Mouse (Mus musculus): ENCODE measurements around the gene Prdx3. TPM values are rescaled to one million over a fixed set of nuclear protein-coding genes. Genes with fewer than 3 reads are reported as not detected.

Prdx3 gene
- polyA plus RNA-seq, 1 experiment = 40.2 TPM

DNA sequence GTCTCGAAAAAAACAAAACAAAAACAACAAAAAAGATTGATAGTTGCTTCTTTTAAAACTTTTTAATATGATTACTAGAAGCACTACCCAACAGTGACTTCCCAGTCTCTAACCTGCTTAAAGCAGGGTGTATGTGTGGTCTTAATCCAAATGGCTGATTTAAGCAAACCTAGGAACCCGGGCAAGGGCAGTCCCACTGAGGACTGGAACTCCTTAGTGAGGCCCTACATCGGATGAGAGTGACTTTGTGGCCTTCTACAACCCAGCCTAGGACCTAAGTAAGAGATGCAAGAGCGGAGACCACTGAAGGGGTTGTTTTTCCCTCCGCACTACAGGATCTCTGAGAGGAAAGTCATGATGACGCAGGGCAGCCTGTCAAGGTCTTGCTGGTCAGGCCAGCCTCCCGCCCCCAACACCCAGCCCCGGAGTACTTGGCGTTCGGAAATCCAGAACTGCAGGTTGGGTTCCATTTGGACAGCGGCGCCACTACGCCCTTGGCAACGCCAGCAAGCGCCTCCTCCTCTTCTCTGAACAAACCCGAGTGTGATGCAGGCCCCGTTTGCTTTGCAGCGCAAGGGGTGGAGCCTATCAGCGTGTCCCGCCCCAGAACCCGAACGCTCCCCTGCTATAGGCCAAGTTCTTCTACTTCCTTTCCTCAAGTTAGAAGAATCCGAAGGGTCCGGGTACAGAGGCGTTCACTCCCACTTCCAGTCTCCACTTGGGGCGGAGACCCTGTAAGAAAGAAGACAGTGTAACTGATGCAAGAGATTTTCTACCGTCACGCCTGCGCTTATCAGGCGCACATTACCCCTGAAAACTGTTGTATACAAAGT, 13.3 kb downstream of the Prdx3 start, which contains the start of gene Sfxn4:
Gene Sfxn4 (minus strand): TSS at position 612 of the 833 bp plus-strand sequence.
- H3K27me3 ChIP-seq (ENCODE audit: control insufficient read depth, insufficient read depth, low read length) = no peaks in the 10 kb centered on the region
- H3K4me1 ChIP-seq (ENCODE audit: control insufficient read depth, insufficient read depth, insufficient read length, low read length) = no peaks in the 10 kb centered on the region
- H3K36me3 ChIP-seq (ENCODE audit: control insufficient read depth, insufficient read depth, low read length) = peaks cover 9% of the 10 kb centered on the region
- peak within 1 kb of the TSS; percentile 75 for H3K4me3 ChIP-seq (ENCODE audit: low read depth, low read length)
- H3K27ac ChIP-seq (ENCODE audit: insufficient read depth, low read depth, low read length) = 0 out of 2 replicates have a peak within 1 kb of the TSS, but pooled peaks have one; percentile 14
- TF ChIP-seq CTCF (IDR thresholded peaks at IDR 0.05; ENCODE audit: extremely low read depth, insufficient read length, insufficient replicate concordance, low read depth, low read length) (no peak), POLR2A (IDR thresholded peaks at IDR 0.05; ENCODE audit: low read depth, low read length) (peak; percentile 30; the same call in 1 of the 2 replicates)
- WGBS = 5% methylated on average over 30 of the region's 30 CpGs

- Histone ChIP-seq H3K4me3 (ENCODE audit: low read depth, low read length) (no peak overlapping the region), H3K36me3 (ENCODE audit: control insufficient read depth, insufficient read depth, low read length) (no peaks in the 10 kb centered on the region), H3K4me1 (ENCODE audit: control insufficient read depth, insufficient read depth, insufficient read length, low read length) (no peaks in the 10 kb centered on the region), H3K27me3 (ENCODE audit: control insufficient read depth, insufficient read depth, low read length) (no peaks in the 10 kb centered on the region), H3K27ac (ENCODE audit: insufficient read depth, low read depth, low read length) (no peak overlapping the region)
- TF ChIP-seq POLR2A (IDR thresholded peaks at IDR 0.05; ENCODE audit: low read depth, low read length) (no peak), CTCF (IDR thresholded peaks at IDR 0.05; ENCODE audit: extremely low read depth, insufficient read length, insufficient replicate concordance, low read depth, low read length) (no peak)
Measured at GRCm38 (mm10) chr19:60845731-60846130, 28.6 kb downstream of the Prdx3 start.

- Histone ChIP-seq H3K4me3 (ENCODE audit: low read depth, low read length) (no peak overlapping the region), H3K4me1 (ENCODE audit: control insufficient read depth, insufficient read depth, insufficient read length, low read length) (no peaks in the 10 kb centered on the region), H3K27ac (ENCODE audit: insufficient read depth, low read depth, low read length) (no peak overlapping the region), H3K36me3 (ENCODE audit: control insufficient read depth, insufficient read depth, low read length) (peaks cover 5% of the 10 kb centered on the region), H3K27me3 (ENCODE audit: control insufficient read depth, insufficient read depth, low read length) (no peaks in the 10 kb centered on the region)
- TF ChIP-seq CTCF (IDR thresholded peaks at IDR 0.05; ENCODE audit: extremely low read depth, insufficient read length, insufficient replicate concordance, low read depth, low read length) = no peak
- no peak for TF ChIP-seq POLR2A (IDR thresholded peaks at IDR 0.05; ENCODE audit: low read depth, low read length)
Measured at GRCm38 (mm10) chr19:60843324-60843723, 31.0 kb downstream of the Prdx3 start.

GRCm38 (mm10) chr19:60837747-60838146, 36.6 kb downstream of the Prdx3 start:
- Histone ChIP-seq H3K4me3 (ENCODE audit: low read depth, low read length) (no peak overlapping the region), H3K36me3 (ENCODE audit: control insufficient read depth, insufficient read depth, low read length) (peaks cover 30% of the 10 kb centered on the region), H3K27me3 (ENCODE audit: control insufficient read depth, insufficient read depth, low read length) (no peaks in the 10 kb centered on the region), H3K27ac (ENCODE audit: insufficient read depth, low read depth, low read length) (no peak overlapping the region), H3K4me1 (ENCODE audit: control insufficient read depth, insufficient read depth, insufficient read length, low read length) (no peaks in the 10 kb centered on the region)
- WGBS = 41% methylated on average over 1 of the region's 1 CpGs
- TF ChIP-seq POLR2A (IDR thresholded peaks at IDR 0.05; ENCODE audit: low read depth, low read length) (no peak), CTCF (IDR thresholded peaks at IDR 0.05; ENCODE audit: extremely low read depth, insufficient read length, insufficient replicate concordance, low read depth, low read length) (peak; percentile 72; the same call in 1 of the 2 replicates)

- Histone ChIP-seq H3K27ac (ENCODE audit: insufficient read depth, low read depth, low read length) (no peak overlapping the region), H3K4me3 (ENCODE audit: low read depth, low read length) (no peak overlapping the region), H3K4me1 (ENCODE audit: control insufficient read depth, insufficient read depth, insufficient read length, low read length) (no peaks in the 10 kb centered on the region), H3K27me3 (ENCODE audit: control insufficient read depth, insufficient read depth, low read length) (no peaks in the 10 kb centered on the region), H3K36me3 (ENCODE audit: control insufficient read depth, insufficient read depth, low read length) (peaks cover 53% of the 10 kb centered on the region)
- no peak for TF ChIP-seq POLR2A (IDR thresholded peaks at IDR 0.05; ENCODE audit: low read depth, low read length)
- TF ChIP-seq CTCF (IDR thresholded peaks at IDR 0.05; ENCODE audit: extremely low read depth, insufficient read length, insufficient replicate concordance, low read depth, low read length) = no peak
- 86% methylated on average over 6 of the region's 6 CpGs for WGBS
Measured at GRCm38 (mm10) chr19:60818677-60819076, 55.7 kb downstream of the Prdx3 start.

Other genes starting within 250 kb of the Prdx3 start
- 0.28 and 0.48 TPM in 2 replicates for gene Nanos1, start 118.6 kb downstream of the Prdx3 start, polyA plus RNA-seq (2012; rRNA removed)
- 4.4 and 8.5 TPM in 2 replicates for gene Eif3a, start 83.9 kb downstream of the Prdx3 start, polyA plus RNA-seq (2012; rRNA removed)
- 1.5 and 1.7 TPM in 2 replicates for gene Fam45a, start 63.0 kb downstream of the Prdx3 start, polyA plus RNA-seq (2012; rRNA removed)
- 0.16 and 0.29 TPM in 2 replicates for gene Sfxn4, start 13.1 kb downstream of the Prdx3 start, polyA plus RNA-seq (2012; rRNA removed)
- gene Grk5, start 15.2 kb upstream of the Prdx3 start, polyA plus RNA-seq (2012; rRNA removed) = 0.81 and 1.3 TPM in 2 replicates

All from small intestine, adult 2 months (tissue).